Mouse (Mus musculus): ENCODE data around the gene Dgki. TPM values are rescaled to one million over a fixed set of nuclear protein-coding genes. Genes with fewer than 3 reads are reported as not detected.

Gene Dgki
- total and polyA plus RNA-seq, 3 experiments = 4.4 to 8.7 (median 7.7) TPM

DNA sequence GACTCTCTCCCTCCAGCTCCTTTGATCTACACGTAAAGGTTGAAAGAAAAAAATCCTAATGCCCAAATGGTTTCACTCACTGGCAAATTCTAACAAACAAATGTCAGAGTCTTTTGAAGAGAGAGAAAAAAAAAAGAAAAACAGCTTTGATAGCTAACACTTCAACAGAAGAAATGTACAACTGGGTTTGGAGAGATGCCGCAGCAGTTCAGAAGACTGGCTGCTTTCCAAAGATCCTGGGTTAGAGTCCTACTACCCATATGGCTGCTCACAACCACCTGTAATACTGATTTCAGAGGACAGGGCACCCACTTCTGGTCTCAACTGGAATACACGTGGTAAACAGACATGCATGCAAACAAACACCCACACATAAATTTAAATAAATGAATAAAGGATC lies 309.8 kb downstream of the Dgki start:
- H3K27me3 ChIP-seq (replicated peaks) = no peaks in the 10 kb centered on the region
- H3K36me3 ChIP-seq (replicated peaks in 1 of 2; ENCODE audit: control insufficient read depth in 1 of 2, insufficient read depth in 1 of 2, low read length in 1 of 2) = peaks cover 5 to 53% of the 10 kb centered on the region in 2 experiments
- DNase-seq (ENCODE audit: extremely low read depth) = no peak
- dilution Hi-C loops (cut with MboI; ENCODE audit: extremely low pct_ligation_motif_present, extremely low pct_unique_long_range_greater_than_20kb, low sequenced_read_pairs) (no loop called here), in situ Hi-C loops (cut with MboI; ENCODE audit: low pct_ligation_motif_present, low pct_unique_long_range_greater_than_20kb, low sequenced_read_pairs) (no loop called here)
- no peak overlapping the region for H3K27ac ChIP-seq (ENCODE audit: insufficient read depth, low read depth)
- H3K4me1 ChIP-seq (ENCODE audit: control insufficient read depth in 1 of 2, insufficient read depth in 2 of 2) = no peaks in the 10 kb centered on the region
- H3K9me3 ChIP-seq (replicated peaks; ENCODE audit: low read length) = no peaks in the 10 kb centered on the region
- H3K79me2 ChIP-seq (replicated peaks; ENCODE audit: control insufficient read depth, extremely low read depth, insufficient read depth, poor library complexity, severe bottlenecking) = no peaks in the 10 kb centered on the region
- H3K4me3 ChIP-seq (replicated peaks in 1 of 3; ENCODE audit: low read depth in 2 of 3, low read length in 2 of 3, poor library complexity in 1 of 3) = no peak overlapping the region
- H3K4me2 ChIP-seq (ENCODE audit: insufficient read depth, low read depth, poor library complexity, severe bottlenecking) = no peak overlapping the region
- TF ChIP-seq MYC (IDR thresholded peaks at IDR 0.05; ENCODE audit: low read depth, low read length) = no peak
- TF ChIP-seq NELFE (IDR thresholded peaks at IDR 0.05; ENCODE audit: low read depth, low read length) = no peak
- H3K9ac ChIP-seq (ENCODE audit: insufficient read depth, low read depth) = no peak overlapping the region

DNA sequence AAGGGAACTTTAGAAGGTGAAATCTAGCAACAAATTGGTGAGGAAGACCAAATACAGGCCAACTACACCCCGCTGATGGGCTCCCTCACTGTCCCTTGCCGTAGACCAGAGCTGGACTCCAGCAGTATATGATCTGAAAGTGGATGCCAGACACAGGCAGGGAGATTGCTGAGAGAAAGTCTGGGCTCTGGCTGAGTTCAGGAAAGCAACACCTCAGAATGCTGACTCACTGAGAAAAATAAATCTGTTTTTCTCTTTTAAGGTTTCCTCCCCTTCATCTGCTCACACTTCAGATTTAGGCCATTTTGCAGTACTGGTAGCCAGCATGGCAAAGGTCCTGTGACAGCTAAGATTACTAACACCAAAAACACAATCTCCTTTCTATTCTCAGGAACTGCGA lies 311.2 kb downstream of the Dgki start:
- DNase-seq (ENCODE audit: extremely low read depth) = no peak
- Histone ChIP-seq H3K4me1 (ENCODE audit: control insufficient read depth in 1 of 2, insufficient read depth in 2 of 2) (no peaks in the 10 kb centered on the region), H3K27ac (ENCODE audit: insufficient read depth, low read depth) (no peak overlapping the region), H3K4me2 (ENCODE audit: insufficient read depth, low read depth, poor library complexity, severe bottlenecking) (no peak overlapping the region), H3K4me3 (replicated peaks in 1 of 3; ENCODE audit: low read depth in 2 of 3, low read length in 2 of 3, poor library complexity in 1 of 3) (no peak overlapping the region), H3K36me3 (replicated peaks in 1 of 2; ENCODE audit: control insufficient read depth in 1 of 2, insufficient read depth in 1 of 2, low read length in 1 of 2) (peaks cover 2 to 41% of the 10 kb centered on the region in 2 experiments), H3K9me3 (replicated peaks; ENCODE audit: low read length) (no peaks in the 10 kb centered on the region), H3K79me2 (replicated peaks; ENCODE audit: control insufficient read depth, extremely low read depth, insufficient read depth, poor library complexity, severe bottlenecking) (no peaks in the 10 kb centered on the region), H3K9ac (ENCODE audit: insufficient read depth, low read depth) (no peak overlapping the region), H3K27me3 (replicated peaks) (no peaks in the 10 kb centered on the region)
- in situ Hi-C loops (cut with MboI; ENCODE audit: low pct_ligation_motif_present, low pct_unique_long_range_greater_than_20kb, low sequenced_read_pairs) = no loop called here
- TF ChIP-seq SIN3A (IDR thresholded peaks at IDR 0.05; ENCODE audit: low read length) = no peak
- no peak for TF ChIP-seq E2F4 (IDR thresholded peaks at IDR 0.05; ENCODE audit: insufficient replicate concordance, low read depth, low read length)
- no peak for TF ChIP-seq MAFK (IDR thresholded peaks at IDR 0.05; ENCODE audit: insufficient replicate concordance, low read length)
- no peak for TF ChIP-seq ZKSCAN1 (IDR thresholded peaks at IDR 0.05; ENCODE audit: borderline replicate concordance, low read depth, low read length)
- TF ChIP-seq ELF1 (IDR thresholded peaks at IDR 0.05; ENCODE audit: low read depth, low read length) = no peak
- no peak for TF ChIP-seq ZMIZ1 (IDR thresholded peaks at IDR 0.05; ENCODE audit: low read depth, low read length)
- TF ChIP-seq TBP (conservative IDR thresholded peaks at IDR 0.05; ENCODE audit: low read depth, low read length) = no peak
- no peak for TF ChIP-seq ZNF384 (IDR thresholded peaks at IDR 0.05; ENCODE audit: low read depth, low read length)
- TF ChIP-seq GABPA (IDR thresholded peaks at IDR 0.05; ENCODE audit: insufficient replicate concordance, low read depth, low read length) = no peak
- no peak for TF ChIP-seq ETS1 (conservative IDR thresholded peaks at IDR 0.05; ENCODE audit: low read depth, low read length)
- TF ChIP-seq CHD1 (IDR thresholded peaks at IDR 0.05; ENCODE audit: low read depth, low read length) = no peak
- no peak for TF ChIP-seq KAT2A (IDR thresholded peaks at IDR 0.05; ENCODE audit: insufficient replicate concordance, low read length)
- dilution Hi-C loops (cut with MboI; ENCODE audit: extremely low pct_ligation_motif_present, extremely low pct_unique_long_range_greater_than_20kb, low sequenced_read_pairs) = no loop called here

DNA sequence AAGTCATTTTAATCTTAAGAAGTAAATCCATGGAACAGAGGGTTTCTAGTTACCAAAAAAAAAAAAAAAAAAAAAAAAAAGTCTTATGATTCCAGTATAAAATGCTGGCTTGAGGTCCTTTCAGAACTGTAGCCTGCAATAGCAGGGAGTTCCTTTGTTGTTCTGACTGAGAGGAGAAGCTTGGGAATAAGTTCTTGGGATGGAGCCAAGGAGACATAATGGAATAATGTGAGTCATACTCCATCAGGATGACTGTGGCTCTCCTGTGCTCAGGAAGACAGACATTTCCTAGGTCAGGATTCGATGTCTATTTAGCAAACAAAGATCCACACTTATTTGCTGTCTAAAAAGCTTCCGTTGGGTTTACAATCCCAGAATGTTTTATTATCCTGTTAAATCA lies 318.3 kb downstream of the Dgki start:
- Histone ChIP-seq H3K9ac (ENCODE audit: insufficient read depth, low read depth) (no peak overlapping the region), H3K27ac (ENCODE audit: insufficient read depth, low read depth) (no peak overlapping the region), H3K27me3 (replicated peaks) (no peaks in the 10 kb centered on the region), H3K4me1 (ENCODE audit: control insufficient read depth in 1 of 2, insufficient read depth in 2 of 2) (peaks cover 0 to 8% of the 10 kb centered on the region in 2 experiments; a peak in 2 of 4 replicates), H3K36me3 (replicated peaks in 1 of 2; ENCODE audit: control insufficient read depth in 1 of 2, insufficient read depth in 1 of 2, low read length in 1 of 2) (peaks cover 2 to 22% of the 10 kb centered on the region in 2 experiments), H3K4me2 (ENCODE audit: insufficient read depth, low read depth, poor library complexity, severe bottlenecking) (no peak overlapping the region), H3K79me2 (replicated peaks; ENCODE audit: control insufficient read depth, extremely low read depth, insufficient read depth, poor library complexity, severe bottlenecking) (no peaks in the 10 kb centered on the region), H3K4me3 (replicated peaks in 1 of 3; ENCODE audit: low read depth in 2 of 3, low read length in 2 of 3, poor library complexity in 1 of 3) (no peak overlapping the region), H3K9me3 (replicated peaks; ENCODE audit: low read length) (no peaks in the 10 kb centered on the region)
- dilution Hi-C loops (cut with MboI; ENCODE audit: extremely low pct_ligation_motif_present, extremely low pct_unique_long_range_greater_than_20kb, low sequenced_read_pairs) (no loop called here), in situ Hi-C loops (cut with MboI; ENCODE audit: low pct_ligation_motif_present, low pct_unique_long_range_greater_than_20kb, low sequenced_read_pairs) (no loop called here)
- TF ChIP-seq MXI1 (IDR thresholded peaks at IDR 0.05; ENCODE audit: low read depth, low read length) = no peak
- no peak for DNase-seq (ENCODE audit: extremely low read depth)

All from CH12.LX (cell line).